Mouse (Mus musculus): ENCODE results near the gene R3hdm4. TPM values are rescaled to one million over a fixed set of nuclear protein-coding genes. Genes with fewer than 3 reads are reported as not detected.
"Not testable (repeated sequence)": the region's sequence is repeated elsewhere in the genome, so short reads cannot be mapped to it uniquely, and the experiment has no call there.

The R3hdm4 gene
- polyA plus RNA-seq, 1 experiment from 2014 or later, result 137 TPM

- Histone ChIP-seq H3K27me3 (ENCODE audit: control insufficient read depth, insufficient read depth, low read length) (no peaks in the 10 kb centered on the region; the same call in 1 of the 2 replicates), H3K36me3 (ENCODE audit: control insufficient read depth, insufficient read depth, low read length) (peaks cover 30% of the 10 kb centered on the region), H3K27ac (ENCODE audit: low read depth, low read length) (peak within 1 kb of the TSS; percentile 34; the same call in 1 of the 2 replicates), H3K4me3 (ENCODE audit: low read length) (peak within 1 kb of the TSS; percentile 73), H3K9ac (ENCODE audit: low read depth, low read length) (peak within 1 kb of the TSS; percentile 90), H3K4me2 (replicated peaks; ENCODE audit: low read depth, low read length) (peak within 1 kb of the TSS; percentile 90), H3K4me1 (ENCODE audit: control insufficient read depth, insufficient read depth, low read length) (peaks cover 19% of the 10 kb centered on the region), H3K9me3 (ENCODE audit: control insufficient read depth, low read length) (no peaks in the 10 kb centered on the region)
- ATAC-seq (ENCODE audit: low FRiP score, low TSS enrichment), result peak; percentile 95
- under 1% methylated on average over 61 of the region's 61 CpGs for WGBS
Observed at GRCm38 (mm10) chr10:79959847-79960601, 39.0 kb upstream of the R3hdm4 start, which contains the start of gene Wdr18. Gene Wdr18 (plus strand): TSS chr10:79960152.

- Histone ChIP-seq H3K4me1 (ENCODE audit: control insufficient read depth, insufficient read depth, low read length) (peaks cover 19% of the 10 kb centered on the region), H3K4me2 (replicated peaks; ENCODE audit: low read depth, low read length) (peak overlapping the region; percentile 90; the same call in 1 of the 2 replicates), H3K4me3 (ENCODE audit: low read length) (peak overlapping the region; percentile 73), H3K36me3 (ENCODE audit: control insufficient read depth, insufficient read depth, low read length) (peaks cover 24% of the 10 kb centered on the region)
- H3K27me3 ChIP-seq (ENCODE audit: control insufficient read depth, insufficient read depth, low read length); H3K9ac ChIP-seq (ENCODE audit: low read depth, low read length); H3K27ac ChIP-seq (ENCODE audit: low read depth, low read length); H3K9me3 ChIP-seq (ENCODE audit: control insufficient read depth, low read length); ATAC-seq (ENCODE audit: low FRiP score, low TSS enrichment): not testable (repeated sequence)
- WGBS, result 36% methylated on average over 10 of the region's 10 CpGs
Observed at GRCm38 (mm10) chr10:79959412-79959811, 38.4 kb upstream of the R3hdm4 start.

GRCm38 (mm10) chr10:79958140-79958816 lies 37.3 kb upstream of the R3hdm4 start:
- no peak overlapping the region for H3K9ac ChIP-seq (ENCODE audit: low read depth, low read length)
- no peaks in the 10 kb centered on the region; the same call in 1 of the 2 replicates for H3K27me3 ChIP-seq (ENCODE audit: control insufficient read depth, insufficient read depth, low read length)
- peaks cover 19% of the 10 kb centered on the region for H3K4me1 ChIP-seq (ENCODE audit: control insufficient read depth, insufficient read depth, low read length)
- H3K9me3 ChIP-seq (ENCODE audit: control insufficient read depth, low read length), result no peaks in the 10 kb centered on the region
- ATAC-seq (ENCODE audit: low FRiP score, low TSS enrichment), result 0 out of 2 replicates have a peak, but pooled peaks have one; percentile 10
- H3K4me2 ChIP-seq (replicated peaks; ENCODE audit: low read depth, low read length), result no peak overlapping the region
- no peak overlapping the region for H3K4me3 ChIP-seq (ENCODE audit: low read length)
- peaks cover 15% of the 10 kb centered on the region; the same call in 1 of the 2 replicates for H3K36me3 ChIP-seq (ENCODE audit: control insufficient read depth, insufficient read depth, low read length)
- WGBS, result 7% methylated on average over 21 of the region's 21 CpGs
- H3K27ac ChIP-seq (ENCODE audit: low read depth, low read length), result no peak overlapping the region

GRCm38 (mm10) chr10:79956643-79957154 lies 35.7 kb upstream of the R3hdm4 start:
- Histone ChIP-seq H3K4me3 (ENCODE audit: low read length) (no peak overlapping the region), H3K9ac (ENCODE audit: low read depth, low read length) (peak overlapping the region; percentile 25; the same call in 1 of the 2 replicates), H3K4me1 (ENCODE audit: control insufficient read depth, insufficient read depth, low read length) (peaks cover 19% of the 10 kb centered on the region), H3K27me3 (ENCODE audit: control insufficient read depth, insufficient read depth, low read length) (no peaks in the 10 kb centered on the region; the same call in 1 of the 2 replicates), H3K4me2 (replicated peaks; ENCODE audit: low read depth, low read length) (no peak overlapping the region), H3K36me3 (ENCODE audit: control insufficient read depth, insufficient read depth, low read length) (peaks cover 13% of the 10 kb centered on the region), H3K9me3 (ENCODE audit: control insufficient read depth, low read length) (no peaks in the 10 kb centered on the region), H3K27ac (ENCODE audit: low read depth, low read length) (no peak overlapping the region)
- whole genome bisulfite sequencing, result 30% methylated on average over 4 of the region's 4 CpGs
- ATAC-seq (ENCODE audit: low FRiP score, low TSS enrichment), result no peak

GRCm38 (mm10) chr10:79955691-79956090 lies 34.7 kb upstream of the R3hdm4 start:
- H3K27ac ChIP-seq (ENCODE audit: low read depth, low read length), result no peak overlapping the region
- H3K4me2 ChIP-seq (replicated peaks; ENCODE audit: low read depth, low read length), result no peak overlapping the region
- H3K4me1 ChIP-seq (ENCODE audit: control insufficient read depth, insufficient read depth, low read length), result peaks cover 11% of the 10 kb centered on the region
- ATAC-seq (ENCODE audit: low FRiP score, low TSS enrichment), result no peak
- H3K9me3 ChIP-seq (ENCODE audit: control insufficient read depth, low read length), result no peaks in the 10 kb centered on the region
- 74% methylated on average over 9 of the region's 9 CpGs for WGBS
- no peaks in the 10 kb centered on the region; the same call in 1 of the 2 replicates for H3K27me3 ChIP-seq (ENCODE audit: control insufficient read depth, insufficient read depth, low read length)
- H3K36me3 ChIP-seq (ENCODE audit: control insufficient read depth, insufficient read depth, low read length), result peaks cover 23% of the 10 kb centered on the region
- H3K4me3 ChIP-seq (ENCODE audit: low read length), result no peak overlapping the region
- H3K9ac ChIP-seq (ENCODE audit: low read depth, low read length), result 0 out of 2 replicates have a peak overlapping the region, but pooled peaks have one; percentile 25

GRCm38 (mm10) chr10:79953946-79954345 lies 32.9 kb upstream of the R3hdm4 start:
- no peaks in the 10 kb centered on the region for H3K9me3 ChIP-seq (ENCODE audit: control insufficient read depth, low read length)
- no peak overlapping the region for H3K9ac ChIP-seq (ENCODE audit: low read depth, low read length)
- no peak overlapping the region for H3K4me3 ChIP-seq (ENCODE audit: low read length)
- peaks cover 10% of the 10 kb centered on the region; the same call in 1 of the 2 replicates for H3K4me1 ChIP-seq (ENCODE audit: control insufficient read depth, insufficient read depth, low read length)
- WGBS, result 87% methylated on average over 6 of the region's 6 CpGs
- no peak overlapping the region for H3K4me2 ChIP-seq (replicated peaks; ENCODE audit: low read depth, low read length)
- ATAC-seq (ENCODE audit: low FRiP score, low TSS enrichment), result no peak
- H3K27me3 ChIP-seq (ENCODE audit: control insufficient read depth, insufficient read depth, low read length), result no peaks in the 10 kb centered on the region; the same call in 1 of the 2 replicates
- H3K27ac ChIP-seq (ENCODE audit: low read depth, low read length), result no peak overlapping the region
- peaks cover 40% of the 10 kb centered on the region for H3K36me3 ChIP-seq (ENCODE audit: control insufficient read depth, insufficient read depth, low read length)

DNA sequence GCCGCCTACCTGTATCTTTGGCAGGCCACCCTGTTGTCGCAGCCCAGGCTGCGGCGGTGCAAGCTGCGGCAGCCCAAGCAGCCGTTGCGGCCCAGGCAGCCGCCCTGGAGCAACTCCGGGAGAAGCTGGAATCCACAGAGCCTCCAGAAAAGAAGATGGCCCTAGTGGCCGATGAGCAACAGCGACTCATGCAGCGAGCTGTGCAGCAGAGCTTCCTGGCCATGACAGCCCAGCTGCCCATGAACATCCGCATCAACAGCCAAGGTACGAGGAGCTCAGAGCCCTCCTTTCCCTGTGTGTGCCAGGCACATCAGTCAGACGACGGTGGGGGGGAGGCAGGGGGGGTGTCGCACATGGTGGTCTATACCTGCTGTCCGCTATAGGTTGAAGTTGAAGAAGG lies 29.7 kb upstream of the R3hdm4 start:
- no peak for ATAC-seq (ENCODE audit: low FRiP score, low TSS enrichment)
- Histone ChIP-seq H3K4me2 (replicated peaks; ENCODE audit: low read depth, low read length) (no peak overlapping the region), H3K9me3 (ENCODE audit: control insufficient read depth, low read length) (no peaks in the 10 kb centered on the region), H3K9ac (ENCODE audit: low read depth, low read length) (no peak overlapping the region), H3K36me3 (ENCODE audit: control insufficient read depth, insufficient read depth, low read length) (peaks cover 47% of the 10 kb centered on the region), H3K4me3 (ENCODE audit: low read length) (no peak overlapping the region), H3K4me1 (ENCODE audit: control insufficient read depth, insufficient read depth, low read length) (peaks cover 21% of the 10 kb centered on the region), H3K27me3 (ENCODE audit: control insufficient read depth, insufficient read depth, low read length) (no peaks in the 10 kb centered on the region), H3K27ac (ENCODE audit: low read depth, low read length) (no peak overlapping the region)
- WGBS, result 85% methylated on average over 18 of the region's 18 CpGs

DNA sequence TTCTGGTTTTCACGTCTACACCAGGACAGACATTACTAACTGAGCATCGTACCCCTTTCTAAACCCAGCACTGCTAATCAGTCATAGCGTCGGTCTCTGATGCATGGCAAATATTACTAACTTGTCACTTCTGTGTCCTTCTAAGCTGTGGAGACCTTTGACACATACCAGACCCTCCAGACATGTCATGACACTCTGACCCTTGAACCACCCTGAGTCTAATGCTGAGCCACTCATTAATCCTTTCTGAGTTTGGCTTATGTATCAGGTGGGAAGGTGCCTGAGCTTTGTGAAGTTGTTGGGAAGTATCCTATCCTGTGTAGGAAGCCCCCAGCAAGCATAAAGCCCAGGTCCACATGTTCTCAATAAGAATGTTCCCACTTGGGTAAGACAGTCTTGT lies 28.9 kb upstream of the R3hdm4 start:
- no peak overlapping the region for H3K4me3 ChIP-seq (ENCODE audit: low read length)
- 95% methylated on average over 4 of the region's 4 CpGs for WGBS
- H3K27ac ChIP-seq (ENCODE audit: low read depth, low read length), result no peak overlapping the region
- H3K4me2 ChIP-seq (replicated peaks; ENCODE audit: low read depth, low read length), result no peak overlapping the region
- no peaks in the 10 kb centered on the region for H3K9me3 ChIP-seq (ENCODE audit: control insufficient read depth, low read length)
- peaks cover 47% of the 10 kb centered on the region for H3K36me3 ChIP-seq (ENCODE audit: control insufficient read depth, insufficient read depth, low read length)
- H3K9ac ChIP-seq (ENCODE audit: low read depth, low read length), result no peak overlapping the region
- ATAC-seq (ENCODE audit: low FRiP score, low TSS enrichment), result no peak
- peaks cover 29% of the 10 kb centered on the region for H3K4me1 ChIP-seq (ENCODE audit: control insufficient read depth, insufficient read depth, low read length)
- no peaks in the 10 kb centered on the region for H3K27me3 ChIP-seq (ENCODE audit: control insufficient read depth, insufficient read depth, low read length)
